Mouse (Mus musculus) CH12.LX (cell line): ENCODE data around the gene Chmp2a. TPM values are rescaled to one million over a fixed set of nuclear protein-coding genes. Genes with fewer than 3 reads are reported as not detected.

Experiments used
- DNase-seq: peaks from one replicate; pipeline ENCODE4 v3.0.0-alpha.2; 2013; ENCODE audit errors: extremely low read depth
- H3K27ac ChIP-seq: 2 replicates; pipeline ENCODE4 v1.5.1; 2012; ENCODE audit warnings: low read depth, mild to moderate bottlenecking, control low read depth, moderate library complexity; ENCODE audit not compliant: insufficient read depth
- H3K27me3 ChIP-seq: replicated peaks from 2 replicates; pipeline ENCODE3; 2012; ENCODE audit warnings: inconsistent platforms
- H3K36me3 ChIP-seq, 2 experiments: replicated peaks in 1 of 2; 2 replicates each; pipeline versions ENCODE3 to v1.6.1; 2012; ENCODE audit warnings: inconsistent platforms in 1 of 2, low read length in 1 of 2, mild to moderate bottlenecking in 1 of 2, mixed read lengths in 1 of 2, moderate library complexity in 1 of 2; ENCODE audit not compliant: control insufficient read depth in 1 of 2, insufficient read depth in 1 of 2
- H3K4me1 ChIP-seq, 2 experiments: 2 replicates each; pipeline ENCODE4 v1.6.1; 2012; ENCODE audit warnings: inconsistent platforms in 1 of 2, moderate library complexity in 1 of 2; ENCODE audit not compliant: insufficient read depth in 2 of 2, control insufficient read depth in 1 of 2
- H3K4me2 ChIP-seq: 2 replicates; pipeline ENCODE4 v1.6.1; 2012; ENCODE audit warnings: low read depth, mild to moderate bottlenecking, control low read depth; ENCODE audit not compliant: poor library complexity, insufficient read depth, severe bottlenecking
- H3K4me3 ChIP-seq, 3 experiments: fragments of 150-350 bp in 1 of 3; sonication (generic) in 1 of 3; replicated peaks in 1 of 3; 2 replicates each; pipeline versions ENCODE3 to v1.5.1; 2011 to 2012; ENCODE audit warnings: low read depth in 2 of 3, low read length in 2 of 3, mild to moderate bottlenecking in 2 of 3, moderate library complexity in 2 of 3, control low read depth in 1 of 3, improper control_type of control experiment in 1 of 3, inconsistent platforms in 1 of 3, mixed read lengths in 1 of 3; ENCODE audit not compliant: poor library complexity in 1 of 3
- H3K79me2 ChIP-seq: replicated peaks from 2 replicates; pipeline ENCODE4 v1.6.1; 2012; ENCODE audit warnings: mild to moderate bottlenecking, moderate library complexity; ENCODE audit not compliant: control insufficient read depth, poor library complexity, insufficient read depth, severe bottlenecking; ENCODE audit errors: extremely low read depth
- H3K9ac ChIP-seq: 2 replicates; pipeline ENCODE4 v1.6.1; 2012; ENCODE audit warnings: low read depth, mild to moderate bottlenecking, control low read depth, moderate library complexity; ENCODE audit not compliant: insufficient read depth
- H3K9me3 ChIP-seq: replicated peaks from 2 replicates; pipeline ENCODE3; 2012; ENCODE audit warnings: low read length, inconsistent platforms, mixed read lengths
- BHLHE40 ChIP-seq: IDR thresholded peaks from 2 replicates; pipeline ENCODE4 v1.6.1; 2011; ENCODE audit warnings: mild to moderate bottlenecking, low read depth, low read length, improper control_type of control experiment
- CHD1 ChIP-seq: IDR thresholded peaks from 2 replicates; pipeline ENCODE4 v1.6.1; 2012; ENCODE audit warnings: low read depth, low read length, improper control_type of control experiment, inconsistent platforms
- CHD2 ChIP-seq: IDR thresholded peaks from 2 replicates; pipeline ENCODE4 v1.6.1; 2011; ENCODE audit warnings: low read length, improper control_type of control experiment
- CTCF ChIP-seq, 2 experiments: IDR thresholded peaks in 1 of 2; conservative IDR thresholded peaks in 1 of 2; 2 replicates each; pipeline ENCODE4 v1.5.1; 2011 to 2012; ENCODE audit warnings: low read depth in 2 of 2, low read length in 2 of 2, improper control_type of control experiment in 1 of 2, inconsistent platforms in 1 of 2, mild to moderate bottlenecking in 1 of 2, moderate library complexity in 1 of 2
- E2F4 ChIP-seq: IDR thresholded peaks from 2 replicates; pipeline ENCODE4 v1.6.1; 2011; ENCODE audit warnings: low read depth, low read length, improper control_type of control experiment; ENCODE audit not compliant: insufficient replicate concordance
- ELF1 ChIP-seq: IDR thresholded peaks from 2 replicates; pipeline ENCODE4 v1.6.1; 2014; ENCODE audit warnings: low read depth, mild to moderate bottlenecking, inconsistent platforms, low read length, improper control_type of control experiment
- EP300 ChIP-seq: IDR thresholded peaks from 2 replicates; pipeline ENCODE4 v1.6.1; 2011; ENCODE audit warnings: low read length, improper control_type of control experiment
- GABPA ChIP-seq: IDR thresholded peaks from 2 replicates; pipeline ENCODE4 v1.6.1; 2012; ENCODE audit warnings: low read depth, low read length, improper control_type of control experiment, inconsistent platforms; ENCODE audit not compliant: insufficient replicate concordance
- HCFC1 ChIP-seq: IDR thresholded peaks from 2 replicates; pipeline ENCODE4 v1.6.1; 2012; ENCODE audit warnings: low read depth, mild to moderate bottlenecking, inconsistent platforms, low read length, improper control_type of control experiment
- IRF4 ChIP-seq: IDR thresholded peaks from 2 replicates; pipeline ENCODE4 v1.6.1; 2014; ENCODE audit warnings: low read depth, mild to moderate bottlenecking, inconsistent platforms, low read length, improper control_type of control experiment
- JUN ChIP-seq: IDR thresholded peaks from 2 replicates; pipeline ENCODE4 v1.6.1; 2011; ENCODE audit warnings: low read depth, mild to moderate bottlenecking, low read length, improper control_type of control experiment, moderate library complexity; ENCODE audit not compliant: insufficient read depth
- JUND ChIP-seq: conservative IDR thresholded peaks from 2 replicates; pipeline ENCODE4 v1.6.1; 2011; ENCODE audit warnings: low read depth, low read length, improper control_type of control experiment
- MAFK ChIP-seq: IDR thresholded peaks from 2 replicates; pipeline ENCODE4 v1.6.1; 2011; ENCODE audit warnings: low read length, improper control_type of control experiment; ENCODE audit not compliant: insufficient replicate concordance
- MAX ChIP-seq: IDR thresholded peaks from 2 replicates; pipeline ENCODE4 v1.6.1; 2011; ENCODE audit warnings: low read length, improper control_type of control experiment
- MAZ ChIP-seq: IDR thresholded peaks from 2 replicates; pipeline ENCODE4 v1.6.1; 2012; ENCODE audit warnings: low read depth, mild to moderate bottlenecking, inconsistent platforms, low read length, improper control_type of control experiment, moderate library complexity
- MEF2A ChIP-seq: IDR thresholded peaks from 2 replicates; pipeline ENCODE4 v1.6.1; 2014; ENCODE audit warnings: low read depth, mild to moderate bottlenecking, inconsistent platforms, low read length, improper control_type of control experiment, borderline replicate concordance
- MXI1 ChIP-seq: IDR thresholded peaks from 2 replicates; pipeline ENCODE4 v1.6.1; 2011; ENCODE audit warnings: mild to moderate bottlenecking, low read depth, low read length, improper control_type of control experiment
- NELFE ChIP-seq: IDR thresholded peaks from 2 replicates; pipeline ENCODE4 v1.6.1; 2011; ENCODE audit warnings: low read depth, low read length, improper control_type of control experiment
- NRF1 ChIP-seq: IDR thresholded peaks from 2 replicates; pipeline ENCODE4 v1.6.1; 2014; ENCODE audit warnings: low read depth, mild to moderate bottlenecking, inconsistent platforms, low read length, improper control_type of control experiment, moderate library complexity
- POLR2A ChIP-seq: IDR thresholded peaks from 2 replicates; pipeline ENCODE4 v1.6.1; 2011; ENCODE audit warnings: low read depth, mild to moderate bottlenecking, improper control_type of control experiment, low read length
- POLR2AphosphoS2 ChIP-seq: IDR thresholded peaks from 2 replicates; pipeline ENCODE4 v1.6.1; 2011; ENCODE audit warnings: low read depth, low read length, improper control_type of control experiment
- RAD21 ChIP-seq: IDR thresholded peaks from 2 replicates; pipeline ENCODE4 v1.6.1; 2011; ENCODE audit warnings: low read depth, mild to moderate bottlenecking, low read length, improper control_type of control experiment, moderate library complexity
- SIN3A ChIP-seq: IDR thresholded peaks from 2 replicates; pipeline ENCODE4 v1.6.1; 2012; ENCODE audit warnings: low read length, improper control_type of control experiment, inconsistent platforms
- UBTF ChIP-seq: IDR thresholded peaks from 2 replicates; pipeline ENCODE4 v1.6.1; 2012; ENCODE audit warnings: low read depth, mild to moderate bottlenecking, inconsistent platforms, low read length, improper control_type of control experiment, moderate library complexity
- USF1 ChIP-seq: IDR thresholded peaks from 2 replicates; pipeline ENCODE4 v1.6.1; 2014; ENCODE audit warnings: low read depth, mild to moderate bottlenecking, inconsistent platforms, low read length, improper control_type of control experiment
- USF2 ChIP-seq: conservative IDR thresholded peaks from 2 replicates; pipeline ENCODE4 v1.6.1; 2011; ENCODE audit warnings: low read depth, low read length, improper control_type of control experiment
- ZMIZ1 ChIP-seq: IDR thresholded peaks from 2 replicates; pipeline ENCODE4 v1.6.1; 2012; ENCODE audit warnings: low read depth, mild to moderate bottlenecking, inconsistent platforms, low read length, improper control_type of control experiment
- ZNF384 ChIP-seq: IDR thresholded peaks from 2 replicates; pipeline ENCODE4 v1.6.1; 2012; ENCODE audit warnings: low read depth, low read length, improper control_type of control experiment, inconsistent platforms
- dilution Hi-C: fragments of 300-500 bp; cut with MboI; formaldehyde crosslinking; loops from 2 replicates; pipeline ENCODE4 v1.14.3; 2020; ENCODE audit warnings: low sequenced_read_pairs; ENCODE audit not compliant: extremely low pct_unique_long_range_greater_than_20kb, extremely low pct_ligation_motif_present
- in situ Hi-C: fragments of 300-500 bp; cut with MboI; formaldehyde crosslinking; loops from 3 replicates; pipeline ENCODE4 v1.14.3; 2019; ENCODE audit warnings: low sequenced_read_pairs, low pct_ligation_motif_present, low pct_unique_long_range_greater_than_20kb, mixed read lengths
- polyA plus RNA-seq: library from polyadenylated mRNA; unstranded; fragments of >175 nt; gene quantifications from 2 replicates; pipeline ENCODE4 v1.2.1, GENCODE M21; 2012; ENCODE audit warnings: low read depth; ENCODE audit not compliant: insufficient read length
- total RNA-seq, 2 experiments: library from RNA; depleted of rRNA; stranded (reverse); fragments of 300-350 nt in 1 of 2; fragments of >200 nt in 1 of 2; gene quantifications; 2 replicates each; pipeline ENCODE4 v1.2.3; 2012 to 2014

Chmp2a gene
- total and polyA plus RNA-seq, 3 experiments: 115 to 134 (median 131) TPM

- H3K27ac ChIP-seq: no peak within 1 kb of the TSS
- in situ Hi-C loops: no loop called here
- H3K4me3 ChIP-seq: no peak within 1 kb of the TSS
- no peak within 1 kb of the TSS for H3K4me2 ChIP-seq
- H3K4me1 ChIP-seq: 0 out of 4 replicates have a peak, but pooled peaks cover 0 to 3% of the 10 kb centered on the region in 2 experiments
- no peak for DNase-seq
- H3K9ac ChIP-seq: no peak within 1 kb of the TSS
- TF ChIP-seq JUN (no peak), JUND (no peak), BHLHE40 (no peak), GABPA (no peak), CHD1 (no peak), POLR2AphosphoS2 (no peak), MEF2A (no peak), MAZ (no peak), POLR2A (no peak), USF1 (no peak), IRF4 (no peak), E2F4 (no peak), NRF1 (no peak), EP300 (no peak)
- no peaks in the 10 kb centered on the region for H3K9me3 ChIP-seq
- no peaks in the 10 kb centered on the region for H3K36me3 ChIP-seq
- dilution Hi-C loops: no loop called here
- H3K79me2 ChIP-seq: no peaks in the 10 kb centered on the region
- no peaks in the 10 kb centered on the region for H3K27me3 ChIP-seq
Measured at GRCm38 (mm10) chr7:12998851-12999250, 35.8 kb downstream of the Chmp2a start, which contains the start of gene Trim28. TSS of gene Trim28 (plus strand) at chr7:12999114.

- H3K9me3 ChIP-seq: no peaks in the 10 kb centered on the region
- H3K4me3 ChIP-seq: no peak within 1 kb of the TSS
- H3K27me3 ChIP-seq: no peaks in the 10 kb centered on the region
- dilution Hi-C loops: no loop called here
- H3K9ac ChIP-seq: no peak within 1 kb of the TSS
- 0 out of 4 replicates have a peak, but pooled peaks cover 0 to 3% of the 10 kb centered on the region in 2 experiments for H3K4me1 ChIP-seq
- H3K4me2 ChIP-seq: no peak within 1 kb of the TSS
- H3K79me2 ChIP-seq: no peaks in the 10 kb centered on the region
- no peak for DNase-seq
- H3K27ac ChIP-seq: no peak within 1 kb of the TSS
- TF ChIP-seq NELFE (no peak), MEF2A (no peak), GABPA (no peak), SIN3A (no peak), JUN (no peak), MXI1 (no peak), USF2 (no peak), MAFK (no peak), CTCF (conservative IDR thresholded peaks at IDR 0.05 in 1 of 2, IDR thresholded peaks at IDR 0.05 in 1 of 2; ENCODE audit: low read depth in 2 of 2, low read length in 2 of 2) (no peak), MAX (no peak), CHD2 (no peak), HCFC1 (no peak), CHD1 (no peak), NRF1 (no peak), ZNF384 (no peak), RAD21 (no peak), ELF1 (no peak), UBTF (no peak), ZMIZ1 (no peak)
- in situ Hi-C loops: no loop called here
- H3K36me3 ChIP-seq: no peaks in the 10 kb centered on the region
Measured at GRCm38 (mm10) chr7:12998053-12998452, 36.6 kb downstream of the Chmp2a start, which contains the start of gene Slc27a5. TSS of gene Slc27a5 (minus strand) at chr7:12998192.
